Mouse (Mus musculus) neural tube, embryonic 13.5 days (tissue): ENCODE measurements at regions not wholly inside any gene's neighbourhood (a gene's known extent, or its start where the extent isn't known, plus 50 kb on each side); places are given as distances from the start of the nearest gene placed in this dataset.

ENCODE experiments used
- ATAC-seq: fragments of 200-750 bp; cut with Nextera tagmentation; 2 replicates; pipeline ENCODE4 v1.8.0; 2017; ENCODE audit warnings: low read depth, mild to moderate bottlenecking, moderate TSS enrichment, moderate library complexity
- H3K27ac ChIP-seq: fragments of 300-500 bp; sonication (generic); replicated peaks from 2 replicates; pipeline ENCODE4 v1.5.1; 2015; ENCODE audit warnings: moderate library complexity, mild to moderate bottlenecking, inconsistent platforms
- H3K27me3 ChIP-seq: fragments of 300-500 bp; sonication (generic); 2 replicates; pipeline ENCODE4 v1.6.1; 2015; ENCODE audit warnings: mild to moderate bottlenecking, inconsistent platforms
- H3K36me3 ChIP-seq: fragments of 300-500 bp; sonication (generic); 2 replicates; pipeline ENCODE4 v1.6.1; 2015; ENCODE audit warnings: mild to moderate bottlenecking, inconsistent platforms
- H3K4me1 ChIP-seq: fragments of 300-500 bp; sonication (generic); replicated peaks from 2 replicates; pipeline ENCODE4 v1.6.1; 2015; ENCODE audit warnings: inconsistent platforms
- H3K4me2 ChIP-seq: fragments of 300-500 bp; sonication (generic); 2 replicates; pipeline ENCODE4 v1.6.1; 2015; ENCODE audit warnings: inconsistent platforms, mild to moderate bottlenecking, moderate library complexity
- H3K4me3 ChIP-seq: fragments of 300-500 bp; sonication (generic); 2 replicates; pipeline ENCODE4 v1.5.1; 2015; ENCODE audit warnings: mild to moderate bottlenecking, inconsistent platforms
- H3K9ac ChIP-seq: fragments of 300-500 bp; sonication (generic); 2 replicates; pipeline ENCODE4 v1.6.1; 2015; ENCODE audit warnings: moderate library complexity, mild to moderate bottlenecking, inconsistent platforms
- H3K9me3 ChIP-seq: fragments of 300-500 bp; sonication (generic); 2 replicates; pipeline ENCODE4 v1.6.1; 2016; ENCODE audit warnings: inconsistent platforms
- WGBS: fragments of 180-500 bp; shearing (Covaris S2); methylation state at CpG from one replicate; pipeline ENCODE4 v1.1.7; 2015; 5-methylcytosine and 5-hydroxymethylcytosine counted together

- Histone ChIP-seq H3K4me3 (no peak overlapping the region), H3K4me1 (no peaks in the 10 kb centered on the region), H3K9ac (no peak overlapping the region), H3K36me3 (no peaks in the 10 kb centered on the region), H3K9me3 (no peaks in the 10 kb centered on the region), H3K27ac (no peak overlapping the region), H3K27me3 (no peaks in the 10 kb centered on the region), H3K4me2 (no peak overlapping the region)
- ATAC-seq = no peak
Measured at GRCm38 (mm10) chr1:27642118-27642517, 954.9 kb upstream of the 4931408C20Rik start.

DNA sequence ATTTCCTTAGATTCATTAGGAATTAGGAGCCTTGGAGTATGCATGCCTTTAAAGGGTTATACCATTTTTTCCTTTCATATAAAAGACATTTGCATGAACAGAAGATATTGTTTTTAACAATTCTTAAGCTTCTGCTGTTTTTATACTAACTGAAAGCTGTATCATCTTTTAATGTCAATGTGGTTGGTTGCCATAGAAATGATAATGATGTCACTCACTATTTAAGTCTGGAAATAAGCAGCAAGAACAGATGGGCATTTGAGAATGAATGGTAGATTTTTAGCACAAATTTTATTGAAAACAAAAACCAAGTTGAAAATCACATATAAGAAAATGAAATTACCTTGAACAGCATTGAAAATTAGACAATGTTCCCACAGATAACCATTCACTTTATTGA lies 941.8 kb upstream of the 4931408C20Rik start:
- Histone ChIP-seq H3K4me2 (no peak overlapping the region), H3K9me3 (no peaks in the 10 kb centered on the region), H3K9ac (no peak overlapping the region), H3K36me3 (no peaks in the 10 kb centered on the region), H3K4me1 (no peaks in the 10 kb centered on the region), H3K27me3 (no peaks in the 10 kb centered on the region), H3K27ac (no peak overlapping the region), H3K4me3 (no peak overlapping the region)
- ATAC-seq = no peak

DNA sequence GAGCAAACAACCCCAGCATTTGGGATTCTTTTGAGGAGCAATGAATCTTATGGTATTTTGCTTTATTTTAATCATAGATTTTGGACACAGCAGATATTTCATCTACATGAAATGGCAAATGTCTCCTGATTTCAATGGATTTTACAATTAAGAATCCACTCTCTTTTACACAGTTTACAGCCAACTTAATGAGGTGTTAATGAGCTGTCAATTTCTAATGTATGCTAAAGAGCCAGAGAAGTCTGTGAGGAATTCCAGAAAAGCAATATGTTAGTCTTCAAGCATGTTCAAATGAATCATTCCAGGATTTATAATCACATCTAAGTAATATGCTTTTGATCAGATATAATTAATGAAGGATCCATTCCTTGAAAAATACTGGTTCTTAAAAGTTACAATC lies 929.0 kb upstream of the 4931408C20Rik start:
- no peaks in the 10 kb centered on the region for H3K9me3 ChIP-seq
- H3K36me3 ChIP-seq = no peaks in the 10 kb centered on the region
- no peak overlapping the region for H3K27ac ChIP-seq
- no peak overlapping the region for H3K4me2 ChIP-seq
- H3K4me3 ChIP-seq = no peak overlapping the region
- no peak for ATAC-seq
- no peaks in the 10 kb centered on the region for H3K4me1 ChIP-seq
- H3K9ac ChIP-seq = no peak overlapping the region
- no peaks in the 10 kb centered on the region for H3K27me3 ChIP-seq

DNA sequence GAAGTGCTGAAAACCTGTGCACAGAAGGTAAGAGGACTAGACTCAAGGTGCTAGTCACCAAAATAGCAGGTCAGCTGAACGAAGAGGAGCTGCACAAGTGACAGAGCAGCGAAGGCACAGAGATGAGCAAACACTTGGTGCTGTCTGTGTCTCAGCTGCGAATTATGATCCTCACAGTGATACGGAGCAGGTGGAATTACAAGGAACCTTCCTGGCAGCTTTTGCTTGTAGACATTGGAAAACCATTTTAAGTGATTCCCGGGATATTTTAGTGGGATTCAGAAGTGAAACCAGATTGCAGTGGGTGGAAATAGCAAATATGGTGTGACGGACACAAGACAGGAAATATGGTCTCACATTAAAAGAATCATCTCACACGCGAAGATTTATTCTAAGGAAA lies 921.3 kb upstream of the 4931408C20Rik start:
- WGBS = 83% methylated on average over 8 of the region's 8 CpGs
- H3K4me1 ChIP-seq = no peaks in the 10 kb centered on the region
- H3K27ac ChIP-seq = no peak overlapping the region
- no peak for ATAC-seq
- H3K4me2 ChIP-seq = no peak overlapping the region
- no peak overlapping the region for H3K4me3 ChIP-seq
- H3K36me3 ChIP-seq = no peaks in the 10 kb centered on the region
- H3K27me3 ChIP-seq = no peaks in the 10 kb centered on the region
- no peaks in the 10 kb centered on the region for H3K9me3 ChIP-seq
- H3K9ac ChIP-seq = no peak overlapping the region

DNA sequence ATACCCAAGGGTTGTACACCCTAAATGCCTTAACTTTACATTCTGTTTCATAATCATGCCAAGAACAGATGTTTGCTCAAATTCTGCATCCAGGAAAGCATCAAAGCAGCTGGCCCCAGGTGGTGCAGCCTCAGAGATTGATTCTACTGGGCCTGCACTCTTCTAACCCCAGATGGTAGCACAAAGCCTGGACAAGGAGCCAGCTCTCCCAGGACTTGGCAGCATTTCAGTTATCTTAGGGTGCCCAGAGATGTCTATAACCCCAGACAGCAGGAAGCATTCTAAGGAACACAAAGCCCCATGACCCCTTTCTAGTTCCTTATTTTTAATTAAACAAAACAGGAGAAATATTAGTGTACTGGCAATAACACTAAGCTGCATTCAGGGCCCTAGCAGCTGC lies 891.5 kb upstream of the 4931408C20Rik start:
- no peak overlapping the region for H3K4me3 ChIP-seq
- H3K9me3 ChIP-seq = no peaks in the 10 kb centered on the region
- ATAC-seq = no peak
- H3K27ac ChIP-seq = no peak overlapping the region
- no peak overlapping the region for H3K4me2 ChIP-seq
- no peaks in the 10 kb centered on the region for H3K27me3 ChIP-seq
- no peaks in the 10 kb centered on the region for H3K36me3 ChIP-seq
- H3K9ac ChIP-seq = no peak overlapping the region
- H3K4me1 ChIP-seq = no peaks in the 10 kb centered on the region

DNA sequence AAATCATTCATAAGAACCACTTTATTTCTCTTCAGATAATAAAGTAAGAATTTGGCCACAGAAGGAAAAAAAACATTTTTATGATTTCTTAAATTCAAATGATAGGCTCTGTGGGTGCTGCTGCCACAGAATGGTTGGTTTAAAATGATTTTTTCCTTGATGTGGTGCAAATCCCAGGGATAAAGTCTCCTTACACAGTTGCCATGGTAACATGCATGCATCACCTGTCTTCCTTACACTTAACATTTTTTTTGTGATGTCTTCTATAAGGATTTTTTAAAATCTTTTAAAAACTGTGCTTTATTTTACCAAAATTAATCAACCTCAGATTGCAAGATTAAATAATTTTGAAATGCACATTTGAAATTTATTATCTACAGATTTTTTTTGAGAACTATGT lies 872.2 kb upstream of the 4931408C20Rik start:
- no peaks in the 10 kb centered on the region for H3K27me3 ChIP-seq
- no peak overlapping the region for H3K4me3 ChIP-seq
- ATAC-seq = no peak
- no peaks in the 10 kb centered on the region for H3K36me3 ChIP-seq
- H3K9me3 ChIP-seq = no peaks in the 10 kb centered on the region
- H3K4me1 ChIP-seq = no peaks in the 10 kb centered on the region
- no peak overlapping the region for H3K4me2 ChIP-seq
- no peak overlapping the region for H3K9ac ChIP-seq
- no peak overlapping the region for H3K27ac ChIP-seq

- Histone ChIP-seq H3K27me3 (no peaks in the 10 kb centered on the region), H3K4me3 (no peak overlapping the region), H3K9ac (no peak overlapping the region), H3K9me3 (peaks cover 3% of the 10 kb centered on the region; the same call in 1 of the 2 replicates), H3K36me3 (no peaks in the 10 kb centered on the region), H3K27ac (peak overlapping the region; percentile 49; the same call in 1 of the 2 replicates), H3K4me2 (no peak overlapping the region), H3K4me1 (no peaks in the 10 kb centered on the region)
- ATAC-seq = peak; percentile 76
- 51% methylated on average over 4 of the region's 4 CpGs for WGBS
Measured at GRCm38 (mm10) chr1:27510787-27511395, 823.6 kb upstream of the 4931408C20Rik start.

- no peak overlapping the region for H3K27ac ChIP-seq
- no peaks in the 10 kb centered on the region for H3K36me3 ChIP-seq
- H3K4me2 ChIP-seq = no peak overlapping the region
- ATAC-seq = no peak
- H3K4me1 ChIP-seq = no peaks in the 10 kb centered on the region
- H3K9ac ChIP-seq = no peak overlapping the region
- H3K4me3 ChIP-seq = no peak overlapping the region
- peaks cover 3% of the 10 kb centered on the region; the same call in 1 of the 2 replicates for H3K9me3 ChIP-seq
- no peaks in the 10 kb centered on the region for H3K27me3 ChIP-seq
- WGBS = 27% methylated on average over 2 of the region's 2 CpGs
Measured at GRCm38 (mm10) chr1:27503807-27504206, 816.5 kb upstream of the 4931408C20Rik start.

DNA sequence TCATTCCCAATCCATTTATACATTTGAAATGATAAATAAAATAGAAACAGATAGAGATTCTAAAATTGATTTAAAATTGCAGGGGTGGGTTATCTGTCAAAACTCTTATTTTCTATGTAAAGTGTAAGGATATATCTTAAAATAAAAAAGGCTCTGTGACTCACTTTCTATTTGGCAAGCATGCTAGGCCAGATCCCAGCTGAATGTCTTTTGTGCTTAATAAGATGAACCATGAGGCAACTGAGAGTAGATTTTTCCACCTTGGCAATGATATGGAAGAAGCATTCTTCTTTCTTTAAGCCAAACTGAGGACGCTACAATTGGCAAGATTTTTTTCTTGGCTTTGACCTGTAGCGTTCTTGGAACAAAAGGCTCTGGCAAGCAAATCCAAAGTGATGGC lies 791.7 kb upstream of the 4931408C20Rik start:
- WGBS = 80% methylated on average over 2 of the region's 2 CpGs
- no peaks in the 10 kb centered on the region for H3K36me3 ChIP-seq
- ATAC-seq = no peak
- H3K27ac ChIP-seq = no peak overlapping the region
- no peaks in the 10 kb centered on the region for H3K27me3 ChIP-seq
- H3K9ac ChIP-seq = no peak overlapping the region
- H3K4me3 ChIP-seq = no peak overlapping the region
- no peaks in the 10 kb centered on the region for H3K4me1 ChIP-seq
- H3K4me2 ChIP-seq = no peak overlapping the region
- no peaks in the 10 kb centered on the region for H3K9me3 ChIP-seq

GRCm38 (mm10) chr1:27446069-27446468 lies 758.8 kb upstream of the 4931408C20Rik start:
- Histone ChIP-seq H3K36me3 (no peaks in the 10 kb centered on the region), H3K9me3 (no peaks in the 10 kb centered on the region), H3K4me1 (no peaks in the 10 kb centered on the region), H3K27ac (no peak overlapping the region), H3K9ac (no peak overlapping the region), H3K4me2 (no peak overlapping the region), H3K4me3 (no peak overlapping the region), H3K27me3 (no peaks in the 10 kb centered on the region)
- no peak for ATAC-seq
